Mouse (Mus musculus): ENCODE results near the gene Fgd3.

The Fgd3 gene

DNA sequence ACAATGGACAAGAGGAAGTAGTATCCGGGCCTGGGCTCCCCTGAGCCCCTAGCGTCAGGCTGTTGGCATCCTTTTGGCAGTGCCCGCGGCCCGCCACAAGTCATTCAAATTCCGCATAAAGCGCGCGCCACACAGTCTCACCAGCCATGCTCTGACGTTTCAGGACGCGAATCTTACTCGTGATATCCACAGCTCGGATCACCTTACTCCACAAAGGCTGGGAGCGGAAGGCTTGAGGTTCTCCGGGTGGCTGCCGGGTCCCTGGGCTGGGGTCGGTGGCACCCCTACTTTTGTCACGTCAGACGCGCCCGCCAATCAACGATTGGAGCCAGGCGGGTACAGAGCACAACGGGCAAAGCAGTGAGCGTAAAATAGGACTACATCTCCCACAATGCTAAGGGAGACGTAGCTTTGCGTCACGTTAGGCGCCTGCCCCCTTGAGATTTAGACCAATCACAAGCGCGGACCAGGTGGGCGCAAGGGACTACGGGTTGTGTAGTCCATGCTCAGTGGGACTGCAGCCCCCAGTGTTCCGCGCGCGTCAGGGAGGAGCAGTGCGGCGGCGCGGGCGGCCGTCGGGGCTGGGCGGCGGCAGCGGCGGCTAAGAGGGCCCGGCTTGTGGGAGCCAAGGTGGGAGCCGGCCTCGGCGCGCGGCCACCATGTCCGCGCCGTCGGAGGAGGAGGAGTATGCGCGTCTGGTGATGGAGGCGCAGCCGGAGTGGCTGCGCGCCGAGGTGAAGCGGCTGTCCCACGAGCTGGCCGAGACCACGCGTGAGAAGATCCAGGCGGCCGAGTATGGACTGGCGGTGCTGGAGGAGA lies 21.1 kb upstream of the Fgd3 start, which contains the start of gene Bicd2:
TSS of gene Bicd2 (plus strand) at position 574 of the 819 bp plus-strand sequence.
- peak; percentile 97 for DNase-seq (ENCODE audit: low read depth, low spot score)

GRCm38 (mm10) chr13:49338893-49339546 lies 18.9 kb upstream of the Fgd3 start:
- DNase-seq (ENCODE audit: low read depth, low spot score): no peak

GRCm38 (mm10) chr13:49335077-49335982 lies 15.2 kb upstream of the Fgd3 start:
- peak; percentile 61 for DNase-seq (ENCODE audit: low read depth, low spot score)

GRCm38 (mm10) chr13:49333250-49333649 lies 13.1 kb upstream of the Fgd3 start:
- DNase-seq (ENCODE audit: low read depth, low spot score): no peak

DNA sequence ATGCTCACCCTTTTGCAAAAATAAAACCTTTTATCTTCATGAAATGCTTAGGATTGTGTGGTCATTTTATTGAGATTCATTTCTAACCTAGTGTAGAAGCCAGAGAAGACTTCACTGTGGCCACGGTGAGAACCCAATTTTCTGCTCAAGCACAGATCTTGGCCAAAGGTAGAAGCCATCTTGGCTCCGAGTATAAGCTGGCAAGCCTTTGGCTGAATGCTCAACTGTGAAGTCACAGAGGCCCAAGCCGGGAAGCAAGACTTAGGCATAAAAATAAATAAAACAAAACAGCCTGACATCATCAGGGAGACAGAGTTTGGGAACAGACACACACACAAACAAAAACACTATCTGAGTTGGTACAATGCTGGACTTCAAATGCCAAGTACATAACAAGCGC lies 8.0 kb upstream of the Fgd3 start:
- no peak for DNase-seq (ENCODE audit: low read depth, low spot score)

DNA sequence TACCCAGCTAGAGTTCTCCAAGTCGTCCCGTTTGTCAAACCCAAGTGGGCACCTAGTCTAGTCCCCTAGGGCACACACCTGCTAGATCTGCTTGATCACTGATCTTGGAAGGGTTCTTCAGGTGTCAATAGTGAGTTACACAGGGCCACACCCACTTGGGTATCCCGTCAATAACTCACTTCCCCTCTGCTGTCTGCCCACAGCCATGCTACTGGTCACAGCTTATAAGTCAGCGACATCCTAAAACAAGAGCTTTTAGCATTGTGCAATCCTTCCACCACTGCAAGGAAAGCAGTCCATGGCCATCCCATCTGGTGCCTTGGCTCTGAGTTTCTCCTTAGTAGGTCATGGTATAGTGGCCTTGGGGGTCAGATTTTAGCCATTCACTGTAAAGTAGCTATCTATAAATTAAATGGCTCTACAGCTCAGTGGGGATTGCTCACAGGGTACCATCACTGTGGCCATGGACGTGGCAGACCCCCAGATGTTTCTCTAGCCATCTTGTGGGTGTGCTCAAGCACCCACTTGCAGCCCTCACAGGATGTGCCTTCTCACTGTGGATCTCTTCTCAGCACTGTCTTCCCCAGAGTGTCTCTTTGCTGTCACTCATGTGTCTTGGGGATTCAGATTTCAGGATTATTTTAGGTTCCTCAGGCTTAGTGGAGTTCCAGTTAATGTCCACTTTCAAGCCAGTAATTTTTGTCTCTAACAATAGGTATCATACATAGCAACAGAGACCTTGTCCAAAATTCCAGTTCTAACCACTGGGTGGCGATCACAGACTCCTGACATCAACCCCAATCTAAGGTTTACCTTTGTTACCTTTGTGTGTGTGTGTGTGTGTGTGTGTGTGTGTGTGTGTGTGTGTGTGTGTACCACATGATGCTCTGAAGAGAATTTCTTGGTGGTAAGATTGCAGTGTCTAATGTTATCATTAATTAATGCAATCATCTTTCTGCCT lies 6.4 kb upstream of the Fgd3 start:
- peak; percentile 63 for DNase-seq (ENCODE audit: low read depth, low spot score)

- DNase-seq (ENCODE audit: low read depth, low spot score): no peak
Measured at GRCm38 (mm10) chr13:49324871-49325270, 4.8 kb upstream of the Fgd3 start.

DNA sequence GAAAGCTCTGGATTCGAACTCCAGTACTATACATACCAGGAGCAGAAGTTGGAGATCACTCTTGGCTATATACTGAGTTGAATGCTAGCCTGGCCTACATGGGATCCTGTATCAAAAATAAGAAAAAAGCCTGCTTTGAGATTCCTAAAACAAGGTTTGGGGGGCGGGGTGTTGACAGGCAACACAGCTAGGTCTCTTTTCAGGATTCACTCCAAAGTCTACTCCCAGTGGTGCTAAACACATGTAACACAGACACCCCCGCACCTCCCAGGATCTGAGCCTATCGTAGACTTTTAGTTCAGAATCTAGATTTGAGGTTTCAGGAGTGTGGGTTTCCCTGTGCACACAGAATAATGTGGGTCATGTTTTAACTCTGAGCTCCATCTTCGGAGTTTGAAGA lies 2.6 kb upstream of the Fgd3 start:
- DNase-seq (ENCODE audit: low read depth, low spot score): no peak

- no peak for DNase-seq (ENCODE audit: low read depth, low spot score)
Measured at GRCm38 (mm10) chr13:49322169-49322568, 2.1 kb upstream of the Fgd3 start.

GRCm38 (mm10) chr13:49321452-49321851 lies 1.3 kb upstream of the Fgd3 start:
- DNase-seq (ENCODE audit: low read depth, low spot score): no peak

- no peak for DNase-seq (ENCODE audit: low read depth, low spot score)
Measured at GRCm38 (mm10) chr13:49320514-49320913, 403 bp upstream of the Fgd3 start.

GRCm38 (mm10) chr13:49317914-49318313 lies 2.2 kb downstream of the Fgd3 start:
- no peak for DNase-seq (ENCODE audit: low read depth, low spot score)

GRCm38 (mm10) chr13:49317508-49317907 lies 2.6 kb downstream of the Fgd3 start:
- DNase-seq (ENCODE audit: low read depth, low spot score): no peak

DNA sequence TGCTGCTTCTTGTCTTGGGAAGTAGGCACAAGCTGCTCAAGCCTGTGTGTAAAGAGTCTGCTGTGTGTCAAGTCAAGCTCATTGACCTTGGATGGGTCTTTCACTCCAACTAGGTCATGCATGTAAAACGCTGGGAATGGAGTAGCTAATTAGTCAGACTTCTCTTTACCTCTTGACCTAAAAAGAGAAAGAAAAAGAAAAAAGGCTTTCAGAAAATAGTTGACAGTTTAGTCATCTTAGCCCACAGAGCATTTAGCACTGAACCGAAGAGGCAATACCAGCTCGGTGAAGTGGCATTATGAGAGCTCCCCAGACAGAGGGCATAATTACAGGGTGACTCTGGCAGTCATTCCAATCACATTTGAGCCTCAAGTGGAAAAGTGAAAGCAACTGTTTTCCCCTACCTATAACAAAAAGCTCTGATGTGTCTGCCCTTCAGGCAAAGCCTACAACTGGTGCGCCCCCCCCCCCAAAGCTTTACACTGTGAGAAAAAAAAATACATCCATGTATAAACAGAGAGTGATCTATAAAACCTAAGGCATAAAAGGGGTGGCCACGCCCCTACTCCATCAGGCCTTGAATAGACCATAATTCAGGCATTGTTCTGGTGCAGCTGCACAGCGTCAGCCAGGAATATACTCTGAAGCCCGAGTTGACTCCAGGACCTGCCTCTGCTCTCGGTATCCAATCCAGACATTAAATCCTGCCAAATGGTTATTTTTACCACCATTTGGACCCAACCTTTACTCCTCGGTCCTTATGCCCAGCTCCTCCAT lies 3.5 kb downstream of the Fgd3 start:
- no peak for DNase-seq (ENCODE audit: low read depth, low spot score)

- no peak for DNase-seq (ENCODE audit: low read depth, low spot score)
Measured at GRCm38 (mm10) chr13:49311642-49312041, 8.5 kb downstream of the Fgd3 start.

- no peak for DNase-seq (ENCODE audit: low read depth, low spot score)
Measured at GRCm38 (mm10) chr13:49309501-49309900, 10.6 kb downstream of the Fgd3 start.

DNA sequence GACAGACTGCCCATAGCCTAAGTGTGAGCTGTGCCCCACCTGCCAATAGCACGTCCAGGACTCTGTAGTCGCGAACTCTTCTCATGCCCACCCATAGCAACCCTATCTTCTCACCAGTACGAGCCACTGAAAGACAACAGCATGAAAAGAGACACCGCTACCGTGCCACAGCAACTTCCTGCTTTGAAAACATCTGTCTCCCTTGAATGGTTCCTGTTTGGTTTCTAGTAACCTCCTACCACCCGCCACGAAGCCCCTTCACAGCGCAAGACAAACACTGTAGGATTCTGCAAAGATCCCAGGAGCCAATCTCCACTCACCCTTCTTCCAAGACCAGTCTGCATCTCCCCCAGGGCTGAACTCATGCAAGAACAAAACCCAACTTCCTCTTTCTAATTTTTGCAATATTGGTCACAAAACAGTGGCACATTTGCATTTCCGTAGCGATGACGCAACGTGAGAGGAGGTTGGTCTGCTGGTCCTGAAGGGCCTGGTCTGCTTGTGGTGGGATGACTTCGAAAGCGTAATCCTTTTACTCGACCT lies 11.2 kb downstream of the Fgd3 start:
- DNase-seq (ENCODE audit: low read depth, low spot score): no peak

- no peak for DNase-seq (ENCODE audit: low read depth, low spot score)
Measured at GRCm38 (mm10) chr13:49308206-49308605, 11.9 kb downstream of the Fgd3 start.

DNA sequence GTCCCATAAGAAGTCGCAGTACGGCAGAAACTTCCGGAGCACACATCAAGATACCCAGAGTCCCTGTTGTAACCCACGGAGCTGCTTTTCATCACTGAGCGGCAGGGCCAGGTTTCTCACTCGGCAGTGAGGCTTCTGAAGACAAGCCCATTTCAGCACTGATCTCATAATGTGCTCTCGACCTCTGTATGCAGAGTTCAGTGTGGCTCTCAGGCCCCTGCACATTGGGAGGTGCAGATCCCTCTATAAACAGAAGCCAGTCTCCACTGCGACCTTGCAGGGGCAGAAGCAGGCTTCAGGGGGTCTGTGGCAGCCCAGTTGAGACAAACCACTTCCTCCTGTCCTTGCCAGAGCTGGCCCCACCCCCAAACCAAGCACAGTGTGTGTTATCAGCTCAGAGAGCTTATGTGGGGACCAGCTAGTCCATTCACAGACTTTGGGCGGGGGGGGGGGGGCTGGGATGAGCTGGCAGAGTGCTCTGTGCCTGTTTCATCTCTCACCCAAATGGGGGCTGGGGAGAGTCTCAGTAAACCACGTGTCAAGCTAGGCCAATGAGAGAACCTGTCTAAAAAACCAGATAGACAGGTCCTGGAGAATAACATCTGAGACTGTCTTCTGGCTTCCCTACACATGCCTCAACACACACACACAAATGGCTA lies 12.7 kb downstream of the Fgd3 start:
- DNase-seq (ENCODE audit: low read depth, low spot score): peak; percentile 13
